ENCODE assay signal across 10 mouse cellular contexts in the genomic region with DNA sequence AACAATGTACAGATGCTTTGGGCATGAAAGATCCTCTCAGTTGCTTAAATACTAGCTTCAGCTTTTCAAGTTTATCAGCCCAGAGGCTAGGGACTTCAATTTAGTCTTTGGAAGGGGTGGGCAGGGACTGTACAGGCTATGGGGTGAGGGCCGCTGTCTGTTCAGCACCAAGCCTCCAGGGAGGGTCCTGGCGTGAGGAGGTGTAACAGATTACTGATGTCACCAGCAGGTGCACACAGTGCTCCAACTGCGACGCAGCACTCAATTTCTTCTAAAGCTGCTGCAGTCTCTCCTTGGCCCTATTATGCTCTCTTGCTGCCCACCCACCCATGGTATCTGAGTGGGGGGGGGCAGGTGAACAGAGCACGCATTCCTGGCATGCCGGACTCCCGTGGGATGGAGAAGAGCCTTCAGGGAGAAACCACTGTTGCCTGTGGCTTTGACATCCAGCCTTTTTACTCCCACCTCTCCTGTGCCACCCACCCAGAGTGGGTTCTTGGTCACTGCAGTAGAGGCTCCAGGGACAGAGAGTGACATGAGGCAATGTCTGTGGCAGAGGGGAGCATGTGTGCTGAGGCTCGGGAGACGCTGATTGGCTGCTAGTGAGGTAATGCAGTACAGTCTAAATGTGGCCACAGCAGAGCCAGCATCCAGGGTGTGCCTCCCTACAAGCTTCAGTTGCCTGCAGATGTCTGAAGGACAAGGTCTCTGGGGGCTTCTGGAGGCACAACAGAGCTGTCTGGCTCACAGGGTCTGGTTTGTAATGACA.
A peak's percentile ranks its signal among the peaks of the same experiment; 100 is the strongest.
DNase-seq lines count a peak whose midpoint lies in the region; ATAC-seq lines count a peak whose summit lies in the region.
"Had no signal": no experiment of that assay in that cellular context is flagged by ENCODE, and none has a peak within 500 bp of the region (broad histone marks: within the 10 kb centered on the region; RNA-seq: fewer than 3 reads in every experiment).

No protein-coding gene starts in this region.

- H3K9me3 ChIP-seq in heart, embryonic 12.5 days (replicated peaks) = no peaks in the 10 kb centered on the region
- no peaks in the 10 kb centered on the region for H3K9me3 ChIP-seq in heart, embryonic 11.5 days (replicated peaks; ENCODE audit: control insufficient read depth, low read length)
- H3K9me3 ChIP-seq: liver, embryonic 12.5 days had no signal

- no peak overlapping the region for H3K27ac ChIP-seq in heart, embryonic 12.5 days (ENCODE audit: poor library complexity, severe bottlenecking)
- no peak overlapping the region for H3K27ac ChIP-seq in heart, embryonic 11.5 days (ENCODE audit: low read depth, low read length)
- H3K27ac ChIP-seq: liver, embryonic 12.5 days had no signal

- H3K4me3 ChIP-seq in heart, embryonic 12.5 days = no peak overlapping the region
- H3K4me3 ChIP-seq in heart, embryonic 11.5 days (ENCODE audit: low read depth, low read length) = no peak overlapping the region
- H3K4me3 ChIP-seq: liver, embryonic 12.5 days had no signal

- H3K36me3 ChIP-seq in heart, embryonic 12.5 days = no peaks in the 10 kb centered on the region
- no peaks in the 10 kb centered on the region for H3K36me3 ChIP-seq in heart, embryonic 11.5 days (ENCODE audit: control insufficient read depth, insufficient read depth, low read length)
- H3K36me3 ChIP-seq: liver, embryonic 12.5 days had no signal

- H3K4me1 ChIP-seq in heart, embryonic 12.5 days (replicated peaks) = no peaks in the 10 kb centered on the region
- no peaks in the 10 kb centered on the region for H3K4me1 ChIP-seq in heart, embryonic 11.5 days (ENCODE audit: control insufficient read depth, insufficient read depth, low read length)
- H3K4me1 ChIP-seq: liver, embryonic 12.5 days had no signal

- H3K9ac ChIP-seq in heart, embryonic 12.5 days = no peak overlapping the region
- no peak overlapping the region for H3K9ac ChIP-seq in heart, embryonic 11.5 days (ENCODE audit: low read depth, low read length)
- H3K9ac ChIP-seq: liver, embryonic 12.5 days had no signal

- peak; percentile 75 to 81 for DNase-seq in frontal cortex, adult 2 months (ENCODE audit: extremely low spot score in 1 of 2, low spot score in 1 of 2)
- peak; percentile 40 to 91 for DNase-seq in left cerebral cortex, adult 8-10 months (ENCODE audit: low spot score in 2 of 2)
- DNase-seq in right cerebral cortex, adult 2 months (ENCODE audit: low spot score in 2 of 2) = peak; percentile 72 to 77
- no peak for DNase-seq in c-Kit-positive CD71-positive TER-119-positive erythroid progenitor cells, embryonic 14.5 days (ENCODE audit: low spot score)
- no peak for DNase-seq in kidney, postnatal 10 days

- ATAC-seq in heart, embryonic 12.5 days (ENCODE audit: insufficient number of reproducible peaks, low FRiP score) = peak; percentile 29; the same call in 1 of the 2 replicates
- ATAC-seq in heart, embryonic 11.5 days (replicated peaks; ENCODE audit: insufficient number of reproducible peaks, low FRiP score, low TSS enrichment) = no peak
- ATAC-seq in activated CD4-positive, CD25-positive, alpha-beta regulatory T cell, adult 4 months = no peak
- ATAC-seq: intestine, postnatal 0 days; liver, embryonic 12.5 days had no signal

- no peaks in the 10 kb centered on the region for H3K27me3 ChIP-seq in heart, embryonic 12.5 days (replicated peaks)
- H3K27me3 ChIP-seq in heart, embryonic 11.5 days (ENCODE audit: control insufficient read depth, insufficient read depth, low read length) = no peaks in the 10 kb centered on the region
- H3K27me3 ChIP-seq: liver, embryonic 12.5 days had no signal

- WGBS in heart, embryonic 12.5 days = 56% methylated on average over 9 of the region's 9 CpGs
- 48% methylated on average over 9 of the region's 9 CpGs for WGBS in heart, embryonic 11.5 days (ENCODE audit: insufficient replicate concordance)

- H3K4me2 ChIP-seq in heart, embryonic 12.5 days = no peak overlapping the region
- no peak overlapping the region for H3K4me2 ChIP-seq in heart, embryonic 11.5 days
- H3K4me2 ChIP-seq: liver, embryonic 12.5 days had no signal

Comparison
In these comparisons a context has a peak if more than half of its experiments do, and no peak if none do; other contexts are left out.
1. DNase-seq: peak in frontal cortex, adult 2 months (2 of 2), left cerebral cortex, adult 8-10 months (2 of 2) and right cerebral cortex, adult 2 months (2 of 2); none in c-Kit-positive CD71-positive TER-119-positive erythroid progenitor cells, embryonic 14.5 days (single experiment) and kidney, postnatal 10 days (single experiment).